Mouse (Mus musculus) midbrain, embryonic 15.5 days (tissue): ENCODE measurements around the gene Arpc5. TPM values are rescaled to one million over a fixed set of nuclear protein-coding genes. Genes with fewer than 3 reads are reported as not detected.
"Not testable (repeated sequence)": the region's sequence is repeated elsewhere in the genome, so short reads cannot be mapped to it uniquely, and the experiment has no call there.

Experiments
- ATAC-seq: fragments of 200-750 bp; cut with Nextera tagmentation; replicated peaks from 2 replicates; pipeline ENCODE4 v1.8.0; 2017; ENCODE audit warnings: moderate TSS enrichment
- H3K27ac ChIP-seq: fragments of 300-500 bp; sonication (generic); 2 replicates; pipeline ENCODE4 v1.5.1; 2015; ENCODE audit warnings: mild to moderate bottlenecking, inconsistent platforms
- H3K27me3 ChIP-seq: fragments of 300-500 bp; sonication (generic); replicated peaks from 2 replicates; pipeline ENCODE4 v1.6.1; 2015; ENCODE audit warnings: inconsistent platforms
- H3K36me3 ChIP-seq: fragments of 300-500 bp; sonication (generic); replicated peaks from 2 replicates; pipeline ENCODE4 v1.6.1; 2015; ENCODE audit warnings: inconsistent platforms
- H3K4me1 ChIP-seq: fragments of 300-500 bp; sonication (generic); 2 replicates; pipeline ENCODE4 v1.6.1; 2015; ENCODE audit warnings: inconsistent platforms
- H3K4me2 ChIP-seq: fragments of 300-500 bp; sonication (generic); 2 replicates; pipeline ENCODE4 v1.6.1; 2015; ENCODE audit warnings: inconsistent platforms, mild to moderate bottlenecking, moderate library complexity
- H3K4me3 ChIP-seq: fragments of 300-500 bp; sonication (generic); 2 replicates; pipeline ENCODE4 v1.5.1; 2015; ENCODE audit warnings: mild to moderate bottlenecking, inconsistent platforms
- H3K9ac ChIP-seq: fragments of 300-500 bp; sonication (generic); 2 replicates; pipeline ENCODE4 v1.6.1; 2015; ENCODE audit warnings: mild to moderate bottlenecking, inconsistent platforms
- H3K9me3 ChIP-seq: fragments of 300-500 bp; sonication (generic); 2 replicates; pipeline ENCODE4 v1.6.1; 2016; ENCODE audit warnings: inconsistent platforms
- WGBS: fragments of 180-500 bp; shearing (Covaris S2); methylation state at CpG from one replicate; pipeline ENCODE4 v1.1.7; 2015; ENCODE audit warnings: mixed read lengths; 5-methylcytosine and 5-hydroxymethylcytosine counted together
- polyA plus RNA-seq: library from polyadenylated mRNA; unstranded; fragments of >200 nt; fragmentation: Nextera tagmentation; extraction: Ambion mirVana; gene quantifications from 2 replicates; pipeline ENCODE4 v1.2.1, GENCODE M21; 2015

The Arpc5 gene
- polyA plus RNA-seq, 1 experiment from 2014 or later = 344 TPM

DNA sequence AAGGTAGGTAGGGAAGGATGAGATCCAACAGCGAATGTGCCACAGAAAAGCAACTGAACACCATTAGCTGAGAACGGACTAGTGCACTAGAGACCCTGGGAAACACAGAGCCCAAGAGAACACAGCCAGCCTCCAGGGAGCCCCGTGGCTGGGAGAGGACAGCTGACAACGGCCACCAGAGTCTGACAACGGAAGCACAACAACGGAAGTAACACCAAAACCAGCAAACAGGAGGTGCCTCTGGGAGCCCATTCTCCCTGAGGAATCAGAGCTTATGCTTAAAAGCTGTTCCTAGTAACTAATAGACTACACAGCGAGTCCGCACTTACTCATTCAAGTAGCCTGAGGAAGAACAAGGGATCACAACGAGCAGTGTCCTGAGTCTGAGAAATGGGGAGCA lies 17.1 kb upstream of the Arpc5 start:
- WGBS = 74% methylated on average over 9 of the region's 9 CpGs
- Histone ChIP-seq H3K27me3 (no peaks in the 10 kb centered on the region), H3K36me3 (no peaks in the 10 kb centered on the region), H3K9ac (no peak overlapping the region), H3K4me2 (no peak overlapping the region), H3K4me1 (peaks cover 6% of the 10 kb centered on the region), H3K9me3 (no peaks in the 10 kb centered on the region), H3K27ac (no peak overlapping the region), H3K4me3 (no peak overlapping the region)
- ATAC-seq = no peak

DNA sequence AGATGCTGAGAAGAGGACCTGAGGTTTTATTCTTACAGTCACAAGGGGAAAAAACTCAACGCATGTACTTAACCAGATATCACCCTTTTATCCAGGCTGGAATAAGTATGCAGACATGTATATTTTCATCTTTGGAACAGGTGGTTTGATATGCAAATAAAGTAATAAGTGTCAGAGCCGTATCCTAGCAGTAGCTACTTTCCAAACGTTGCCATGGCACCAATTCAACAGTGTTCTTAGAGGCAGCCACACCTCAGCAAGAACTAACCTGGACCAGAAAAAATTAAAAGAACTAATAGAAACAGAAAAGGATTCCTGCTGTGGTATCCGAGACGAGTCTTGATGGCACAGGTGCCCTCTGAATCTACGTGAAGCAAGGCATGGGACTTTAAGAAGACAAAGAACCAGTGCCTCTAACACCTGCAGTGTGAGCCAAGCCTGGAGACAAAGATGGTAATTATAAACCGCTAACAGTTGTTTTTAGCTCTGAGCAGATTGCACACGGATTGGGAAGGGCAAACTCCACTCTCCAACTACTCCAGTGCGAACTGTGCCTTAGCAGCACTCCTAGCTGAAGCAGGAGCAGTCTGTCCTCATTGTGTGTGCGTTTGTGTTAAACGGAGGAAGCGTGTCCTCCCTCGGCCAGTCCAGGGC lies 15.9 kb upstream of the Arpc5 start, which contains the start of gene Apobec4:
TSS of gene Apobec4 (plus strand) at position 240 of the 654 bp plus-strand sequence.
- Histone ChIP-seq H3K9ac (no peak within 1 kb of the TSS), H3K9me3 (no peaks in the 10 kb centered on the region), H3K27ac (0 out of 2 replicates have a peak within 1 kb of the TSS, but pooled peaks have one; percentile 25), H3K36me3 (no peaks in the 10 kb centered on the region), H3K4me3 (no peak within 1 kb of the TSS), H3K27me3 (no peaks in the 10 kb centered on the region), H3K4me1 (peaks cover 6% of the 10 kb centered on the region), H3K4me2 (no peak within 1 kb of the TSS)
- ATAC-seq = peak; percentile 40; the same call in 1 of the 2 replicates
- WGBS = 52% methylated on average over 13 of the region's 13 CpGs

DNA sequence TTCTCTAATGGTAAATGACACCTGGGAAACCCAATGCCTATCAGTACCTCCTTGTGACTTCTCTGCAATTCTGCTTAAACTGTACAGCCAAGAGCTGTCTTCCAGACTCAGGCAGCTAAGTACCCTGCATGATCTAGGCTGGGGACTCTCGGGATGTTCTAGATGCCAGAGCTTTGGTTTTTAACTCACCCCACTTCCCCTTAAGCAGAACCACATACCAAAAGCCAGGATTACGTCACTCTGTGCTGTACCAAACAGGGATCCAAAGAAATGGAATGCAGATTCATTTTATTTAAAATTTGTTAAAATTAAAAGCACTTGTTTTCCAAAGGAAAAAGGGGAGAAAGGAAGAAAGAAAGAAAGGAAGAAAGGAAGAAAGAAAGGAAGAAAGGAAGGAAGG lies 4.6 kb upstream of the Arpc5 start:
- Histone ChIP-seq H3K4me1 (peaks cover 8% of the 10 kb centered on the region), H3K9ac (no peak overlapping the region), H3K27ac (no peak overlapping the region), H3K27me3 (no peaks in the 10 kb centered on the region), H3K4me2 (no peak overlapping the region), H3K4me3 (no peak overlapping the region), H3K9me3 (no peaks in the 10 kb centered on the region), H3K36me3 (no peaks in the 10 kb centered on the region)
- 86% methylated on average over 2 of the region's 2 CpGs for WGBS
- ATAC-seq = no peak

DNA sequence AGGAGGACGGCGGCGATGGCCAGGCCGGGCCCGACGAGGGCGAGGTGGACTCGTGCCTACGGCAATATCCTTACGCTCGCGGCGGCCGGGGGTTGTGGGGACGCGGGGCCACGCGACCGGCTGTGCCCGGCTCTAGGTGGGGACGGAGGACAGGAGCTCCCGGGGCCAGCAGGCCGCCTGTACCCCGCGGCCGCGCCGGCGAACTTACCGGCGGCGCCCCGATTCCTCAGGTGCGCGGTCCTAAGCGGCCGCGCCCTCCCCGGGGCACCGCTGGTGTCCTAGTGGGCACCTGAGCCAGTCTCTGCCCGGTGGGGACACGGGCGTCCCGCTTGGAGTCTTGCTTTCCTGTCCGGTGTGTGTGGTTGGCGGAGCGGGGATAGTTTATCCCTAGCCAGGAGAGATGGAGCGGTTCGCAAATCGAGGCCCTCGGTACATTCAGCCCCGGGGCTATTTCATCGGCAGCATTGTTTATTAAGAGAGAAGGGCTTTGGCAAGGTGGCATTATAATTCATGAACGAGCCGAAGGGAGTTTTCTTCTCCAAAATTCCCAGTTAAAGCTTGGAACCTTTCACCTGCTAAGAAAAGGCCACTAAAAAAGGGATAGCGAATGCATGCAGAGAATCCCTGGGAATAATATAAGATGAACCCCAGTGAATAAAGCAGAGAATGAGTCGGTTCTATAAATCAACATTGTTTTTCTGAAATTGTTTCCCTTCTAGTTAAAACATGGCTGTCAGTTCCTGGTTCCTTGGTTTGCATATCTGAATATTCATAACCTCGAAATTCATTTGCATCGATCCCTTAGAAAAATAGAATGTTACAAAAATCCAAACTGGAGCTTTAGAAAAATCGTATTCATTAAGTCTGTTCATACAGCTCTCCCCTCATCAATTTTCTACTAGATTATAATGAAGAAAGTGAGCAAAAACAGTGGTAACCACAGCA lies 734 bp downstream of the Arpc5 start:
- H3K36me3 ChIP-seq = peaks cover 14% of the 10 kb centered on the region
- peak; percentile 76 for ATAC-seq
- peak overlapping the region; percentile 90 for H3K4me2 ChIP-seq
- H3K9me3 ChIP-seq = no peaks in the 10 kb centered on the region
- no peaks in the 10 kb centered on the region for H3K27me3 ChIP-seq
- H3K4me3 ChIP-seq = peak overlapping the region; percentile 80
- H3K27ac ChIP-seq = peak overlapping the region; percentile 85
- peaks cover 17% of the 10 kb centered on the region for H3K4me1 ChIP-seq
- WGBS = under 1% methylated on average over 60 of the region's 60 CpGs
- peak overlapping the region; percentile 85 for H3K9ac ChIP-seq

DNA sequence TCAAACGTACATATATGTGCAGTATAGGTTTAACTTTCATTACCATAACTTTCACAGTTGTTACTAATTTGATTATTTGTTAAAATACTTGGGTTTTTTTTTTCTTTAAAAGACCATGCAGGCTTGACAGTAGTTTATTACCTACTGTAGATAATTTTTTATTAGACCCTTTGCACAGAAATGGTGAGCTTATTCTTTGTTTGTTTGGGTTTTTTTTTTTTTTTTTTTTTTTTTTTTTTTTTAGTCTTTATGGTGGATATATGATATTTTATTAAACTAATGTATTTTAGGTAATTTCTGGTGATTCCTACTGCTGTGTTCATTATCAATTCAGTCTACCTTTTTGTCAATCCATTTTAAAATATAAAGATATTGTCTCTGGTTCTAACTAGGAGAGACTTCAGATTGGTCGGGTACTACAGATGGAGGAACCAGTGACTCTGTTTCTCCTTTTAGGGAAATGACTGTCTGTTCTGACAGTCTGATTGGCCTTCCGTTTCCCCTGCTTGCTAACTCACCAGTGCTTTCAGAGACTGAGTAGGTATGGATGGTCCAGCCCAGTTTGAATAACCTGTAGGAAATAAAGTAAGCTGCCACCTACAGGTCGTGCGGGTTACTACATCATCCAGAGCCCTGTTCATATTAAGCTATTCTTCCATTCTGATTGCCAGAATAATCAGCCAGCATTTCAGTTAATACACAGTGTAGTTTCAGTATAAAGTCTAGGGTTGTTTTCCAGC lies 1.6 kb downstream of the Arpc5 start:
- peak overlapping the region; percentile 90 for H3K4me2 ChIP-seq
- ATAC-seq = peak; percentile 15; the same call in 1 of the 2 replicates
- H3K9me3 ChIP-seq = no peaks in the 10 kb centered on the region
- WGBS = 5% methylated on average over 5 of the region's 5 CpGs
- peaks cover 17% of the 10 kb centered on the region for H3K4me1 ChIP-seq
- 0 out of 2 replicates have a peak overlapping the region, but pooled peaks have one; percentile 85 for H3K9ac ChIP-seq
- H3K27ac ChIP-seq = no peak overlapping the region
- H3K27me3 ChIP-seq = no peaks in the 10 kb centered on the region
- peaks cover 19% of the 10 kb centered on the region for H3K36me3 ChIP-seq
- peak overlapping the region; percentile 80 for H3K4me3 ChIP-seq

DNA sequence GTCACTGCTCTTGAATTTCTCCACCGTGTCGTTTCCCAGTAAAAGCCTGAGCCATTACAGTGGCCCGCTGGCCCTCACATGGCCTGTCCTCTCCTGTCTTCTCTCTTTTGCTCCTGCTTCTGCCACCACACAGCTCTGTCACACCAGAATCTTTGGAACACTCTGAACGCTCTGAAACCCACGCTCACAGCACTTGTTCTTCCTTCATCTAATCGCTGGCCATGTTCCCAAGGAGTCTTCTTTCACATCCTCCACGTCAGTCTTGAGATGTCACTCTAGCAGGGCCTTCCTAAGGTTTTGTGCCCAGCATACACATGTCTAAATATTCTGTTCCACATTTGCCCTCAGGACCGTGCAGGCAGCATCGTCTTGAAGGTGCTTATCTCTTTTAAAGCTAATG lies 4.7 kb downstream of the Arpc5 start:
- no peak for ATAC-seq
- Histone ChIP-seq H3K4me3 (no peak overlapping the region), H3K27ac (no peak overlapping the region), H3K9ac (no peak overlapping the region; the same call in 1 of the 2 replicates), H3K27me3 (no peaks in the 10 kb centered on the region), H3K4me2 (no peak overlapping the region), H3K36me3 (peaks cover 32% of the 10 kb centered on the region), H3K4me1 (peaks cover 9% of the 10 kb centered on the region), H3K9me3 (no peaks in the 10 kb centered on the region)
- WGBS = 93% methylated on average over 9 of the region's 9 CpGs

DNA sequence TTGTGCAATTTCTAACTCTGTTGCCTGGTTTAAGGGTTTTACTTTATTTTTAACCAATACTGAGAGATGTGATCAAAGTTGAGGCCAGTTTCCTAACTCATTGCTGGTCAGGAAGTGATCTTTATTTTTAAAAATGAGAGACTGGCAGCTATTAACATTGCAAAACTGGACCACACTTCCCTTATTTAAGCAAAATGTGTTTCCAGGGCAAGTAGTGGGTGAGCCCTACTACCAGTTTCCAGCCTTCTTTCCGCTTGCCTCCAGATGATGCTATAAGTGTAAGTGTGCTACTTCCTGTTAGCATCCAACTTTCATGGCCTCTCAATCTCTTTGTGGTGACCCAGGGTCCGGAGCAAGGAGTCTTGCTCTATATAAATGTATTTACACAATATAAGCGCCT lies 8.3 kb downstream of the Arpc5 start:
- not testable (repeated sequence) for H3K9me3 ChIP-seq, ATAC-seq, H3K9ac ChIP-seq, H3K4me3 ChIP-seq, H3K4me2 ChIP-seq, H3K27me3 ChIP-seq, H3K4me1 ChIP-seq, H3K27ac ChIP-seq
- peaks cover 34% of the 10 kb centered on the region for H3K36me3 ChIP-seq
- WGBS = 93% methylated on average over 3 of the region's 3 CpGs

DNA sequence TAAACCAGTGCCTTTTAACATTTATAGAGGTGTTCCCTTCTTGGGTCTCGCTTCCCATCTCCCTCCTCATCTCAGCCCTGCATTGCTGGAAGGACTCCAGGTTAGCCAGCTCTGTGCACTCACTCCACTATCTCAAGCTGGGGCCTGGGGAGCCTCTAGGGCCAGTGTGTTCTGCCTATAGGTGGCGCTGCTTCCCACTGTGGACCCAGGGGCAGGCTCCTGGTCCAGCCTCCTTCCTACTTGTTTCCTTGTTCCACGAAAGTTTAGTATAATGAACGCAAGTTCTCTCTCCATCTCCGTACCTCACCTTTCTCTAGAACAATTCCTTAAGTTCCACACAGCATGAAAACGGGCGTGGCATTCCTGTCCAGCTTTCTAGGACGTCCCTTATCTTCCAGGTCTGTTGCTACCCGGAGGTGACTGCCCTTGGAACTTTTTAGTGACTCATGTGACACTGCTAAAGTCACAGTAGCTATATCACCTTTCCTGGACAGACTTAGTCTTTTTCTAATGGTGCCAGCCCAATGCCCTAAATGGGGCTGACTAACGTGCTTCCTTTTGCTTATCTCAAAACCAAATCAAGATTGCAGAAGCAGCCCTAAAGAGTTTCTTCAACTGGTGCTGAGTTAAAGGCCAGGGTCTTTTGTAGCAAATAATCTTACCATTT lies 12.9 kb downstream of the Arpc5 start:
- Histone ChIP-seq H3K27me3 (no peaks in the 10 kb centered on the region), H3K9ac (no peak overlapping the region), H3K36me3 (peaks cover 12% of the 10 kb centered on the region; the same call in 1 of the 2 replicates), H3K9me3 (no peaks in the 10 kb centered on the region), H3K4me3 (no peak overlapping the region), H3K4me2 (no peak overlapping the region), H3K4me1 (no peaks in the 10 kb centered on the region), H3K27ac (no peak overlapping the region)
- WGBS = 35% methylated on average over 10 of the region's 10 CpGs
- ATAC-seq = 0 out of 2 replicates have a peak, but pooled peaks have one; percentile 42

DNA sequence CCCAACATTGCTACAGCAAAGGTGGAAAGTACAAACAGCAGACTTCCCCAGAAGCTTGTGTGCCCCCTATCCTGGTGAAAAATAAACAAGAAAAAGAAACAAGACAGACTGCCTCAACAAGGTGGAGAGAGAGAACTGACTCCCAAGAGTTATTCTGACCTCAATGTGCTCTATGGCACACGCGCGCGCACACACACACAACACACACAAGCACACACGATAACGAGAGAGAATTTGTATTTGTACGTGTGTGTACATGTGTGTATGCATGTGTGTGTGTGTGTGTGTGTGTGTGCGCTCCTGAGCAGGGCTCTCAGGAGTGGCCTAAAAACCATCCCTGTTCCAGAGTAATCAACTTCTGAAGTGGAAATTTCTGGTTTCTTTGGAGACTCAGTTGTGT lies 18.3 kb downstream of the Arpc5 start:
- Histone ChIP-seq H3K4me1 (no peaks in the 10 kb centered on the region), H3K4me2 (no peak overlapping the region), H3K4me3 (no peak overlapping the region), H3K9me3 (no peaks in the 10 kb centered on the region), H3K9ac (no peak overlapping the region), H3K36me3 (no peaks in the 10 kb centered on the region), H3K27ac (no peak overlapping the region), H3K27me3 (no peaks in the 10 kb centered on the region)
- 98% methylated on average over 8 of the region's 8 CpGs for WGBS
- no peak for ATAC-seq

DNA sequence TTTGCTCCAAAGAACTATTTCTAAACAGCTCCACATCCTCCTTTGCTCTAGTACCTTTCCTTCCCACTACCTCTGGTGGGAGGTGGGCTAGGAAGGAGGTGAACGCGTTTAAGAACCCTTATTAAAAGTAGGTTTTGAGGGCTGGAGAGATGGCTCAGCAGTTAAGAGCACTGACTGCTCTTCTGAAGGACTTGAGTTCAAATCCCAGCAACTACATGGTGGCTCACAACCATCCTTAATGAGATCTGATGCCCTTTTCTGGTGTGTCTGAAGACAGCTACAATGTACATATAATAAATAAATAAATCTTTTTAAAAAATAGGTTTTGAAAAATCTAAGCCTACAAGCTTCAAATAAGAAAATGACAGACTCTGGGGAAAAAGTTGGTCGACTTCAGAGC lies 19.1 kb downstream of the Arpc5 start:
- not testable (repeated sequence) for H3K4me2 ChIP-seq, H3K36me3 ChIP-seq, H3K27ac ChIP-seq, ATAC-seq, H3K9me3 ChIP-seq, H3K4me3 ChIP-seq, H3K9ac ChIP-seq, H3K4me1 ChIP-seq, H3K27me3 ChIP-seq
- 87% methylated on average over 3 of the region's 3 CpGs for WGBS

DNA sequence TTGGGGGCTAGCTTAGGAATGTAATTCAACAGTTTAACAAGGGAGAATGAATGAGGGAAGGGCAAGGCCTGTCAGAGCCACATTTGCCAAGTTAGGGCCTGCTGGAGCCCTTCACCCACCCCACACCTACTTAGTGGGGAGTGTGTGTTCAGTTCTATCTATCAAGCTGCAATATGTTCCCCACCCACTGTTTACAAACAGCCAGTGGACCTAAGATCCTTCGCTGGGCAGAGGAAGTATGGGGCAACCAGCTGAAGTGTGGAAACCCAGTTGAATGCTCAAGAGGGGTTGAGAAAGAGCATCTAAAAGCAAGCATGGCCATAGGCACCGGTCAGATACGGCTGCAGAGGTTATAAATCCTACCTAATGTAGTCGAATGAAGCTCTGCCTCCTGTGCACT lies 20.6 kb downstream of the Arpc5 start:
- 93% methylated on average over 4 of the region's 4 CpGs for WGBS

More for the DNA sequence above, 20.6 kb downstream of the Arpc5 start:
- no peak overlapping the region for H3K4me3 ChIP-seq
- H3K4me2 ChIP-seq = no peak overlapping the region
- no peaks in the 10 kb centered on the region for H3K36me3 ChIP-seq
- no peaks in the 10 kb centered on the region for H3K9me3 ChIP-seq
- H3K4me1 ChIP-seq = no peaks in the 10 kb centered on the region
- no peak for ATAC-seq
- no peak overlapping the region for H3K9ac ChIP-seq
- no peak overlapping the region for H3K27ac ChIP-seq
- no peaks in the 10 kb centered on the region for H3K27me3 ChIP-seq
